Comparison of ENCODE assay signal across 7 mouse cellular contexts in the genomic region with DNA sequence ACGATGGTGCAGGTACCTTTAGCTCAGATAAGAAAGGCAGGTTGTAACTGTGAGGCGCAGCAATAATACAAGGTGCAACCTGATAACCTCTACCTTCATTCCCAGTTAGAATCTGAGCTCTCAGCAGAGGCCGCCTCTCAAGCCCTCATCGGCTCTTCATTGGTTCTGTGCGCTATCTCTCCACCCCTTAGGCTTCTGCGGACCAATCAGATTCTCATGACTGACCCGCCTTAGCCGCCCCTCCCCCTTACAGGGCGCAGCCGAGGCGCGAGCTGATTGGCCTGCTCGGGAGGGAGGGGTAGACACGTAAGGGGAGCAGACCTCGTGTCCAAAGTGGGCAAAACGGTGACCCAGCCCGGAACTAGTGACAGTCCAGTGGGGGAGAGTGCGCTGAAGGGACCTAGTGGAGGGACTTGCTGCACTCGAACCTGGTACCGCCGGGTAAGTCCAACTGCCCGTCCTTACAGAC. TPM values are rescaled to one million over a fixed set of nuclear protein-coding genes. Genes with fewer than 3 reads are reported as not detected.
DNase-seq lines count a peak whose midpoint lies in the region; ATAC-seq lines count a peak whose summit lies in the region.

A gene (plus strand): TSS at position 401 of the 469 bp plus-strand sequence.

- ATAC-seq in intestine, embryonic 15.5 days: peak; percentile 100

- H3K36me3 ChIP-seq in intestine, embryonic 15.5 days: no peaks in the 10 kb centered on the region
- H3K36me3 ChIP-seq in midbrain, embryonic 10.5 days: no peaks in the 10 kb centered on the region

- H3K4me2 ChIP-seq in intestine, embryonic 15.5 days (replicated peaks): peak within 1 kb of the TSS; percentile 83

- intact Hi-C loops in gastrocnemius, postnatal 36 days (cut with DNase I): no loop called here
- intact Hi-C loops in left cerebral cortex, postnatal 25 days (cut with DNase I): no loop called here

- peak within 1 kb of the TSS; percentile 60 for H3K4me3 ChIP-seq in intestine, embryonic 15.5 days (replicated peaks)
- peak within 1 kb of the TSS; percentile 64 for H3K4me3 ChIP-seq in midbrain, embryonic 10.5 days

- no peaks in the 10 kb centered on the region for H3K27me3 ChIP-seq in intestine, embryonic 15.5 days (replicated peaks)
- no peaks in the 10 kb centered on the region for H3K27me3 ChIP-seq in midbrain, embryonic 10.5 days (ENCODE audit: low read depth, poor library complexity, severe bottlenecking)

- H3K27ac ChIP-seq in intestine, embryonic 15.5 days: peak within 1 kb of the TSS; percentile 70
- H3K27ac ChIP-seq in midbrain, embryonic 10.5 days (replicated peaks): peak within 1 kb of the TSS; percentile 80

- no peaks in the 10 kb centered on the region for H3K9me3 ChIP-seq in intestine, embryonic 15.5 days
- no peaks in the 10 kb centered on the region; the same call in 1 of the 2 replicates for H3K9me3 ChIP-seq in midbrain, embryonic 10.5 days (replicated peaks)

- WGBS in intestine, embryonic 15.5 days: under 1% methylated on average over 22 of the region's 22 CpGs
- under 1% methylated on average over 22 of the region's 22 CpGs for WGBS in midbrain, embryonic 10.5 days

- peak; percentile 95 for DNase-seq in adrenal gland, adult 2 months
- peak; percentile 93 for DNase-seq in embryo, embryonic 11.5 days (ENCODE audit: low read depth, low spot score)
- DNase-seq in gastrocnemius, postnatal 36 days: peak; percentile 73 to 89
- peak; percentile 79 to 90 for DNase-seq in left cerebral cortex, postnatal 25 days (ENCODE audit: low spot score in 2 of 2)
- DNase-seq in midbrain, embryonic 10.5 days (ENCODE audit: low spot score): peak; percentile 94
- peak; percentile 75 for DNase-seq in right cerebral cortex, postnatal 4 days

- peaks cover 11% of the 10 kb centered on the region for H3K4me1 ChIP-seq in intestine, embryonic 15.5 days (replicated peaks)
- peaks cover 19% of the 10 kb centered on the region for H3K4me1 ChIP-seq in midbrain, embryonic 10.5 days

- peak within 1 kb of the TSS; percentile 67 for H3K9ac ChIP-seq in intestine, embryonic 15.5 days

RNA-seq across cellular contexts. Expression of the gene that starts here (rescaled TPM):
- 10 to 100 TPM; 35.5 to 43.4 TPM for total RNA-seq in adrenal gland, adult 2 months (2021)
- 43.5 and 45.6 TPM in 2 replicates for polyA plus RNA-seq in adrenal gland, adult 2 months (2012; rRNA removed)
- 10 to 100 TPM; 21.0 to 28.3 TPM for total RNA-seq in gastrocnemius, postnatal 36 days (2021)
- polyA plus RNA-seq in intestine, embryonic 15.5 days (2015; fragmentation: Nextera tagmentation; extraction: Ambion mirVana): 0.68 and 1.0 TPM in 2 replicates
- total RNA-seq in left cerebral cortex, postnatal 25 days (2021): 10 to 100 TPM; 10.4 to 11.0 TPM
- polyA plus RNA-seq in midbrain, embryonic 10.5 days (2016; fragmentation: Nextera tagmentation; extraction: Ambion mirVana): 0.64 and 0.70 TPM in 2 replicates

Comparison
In these comparisons a context has a peak if more than half of its experiments do, and no peak if none do; other contexts are left out.
1. Peak in every context shown above with its lines: DNase-seq, ATAC-seq, H3K4me3 ChIP-seq and H3K27ac ChIP-seq.
2. RNA of the gene that starts here (polyA plus RNA-seq): 43.5 to 45.6 TPM in adrenal gland, adult 2 months; 0.68 to 1.0 TPM in intestine, embryonic 15.5 days and 0.64 to 0.70 TPM in midbrain, embryonic 10.5 days; every median in the first group is over 10 times any median in the second.
3. Peak in DNase-seq, H3K4me3 ChIP-seq and H3K27ac ChIP-seq in midbrain, embryonic 10.5 days; RNA of the gene not detected or under 1 TPM.